Mouse (Mus musculus) gonadal fat pad, adult 2 months (tissue): Measurements from ENCODE around the gene 0610010K14Rik. TPM values are rescaled to one million over a fixed set of nuclear protein-coding genes. Genes with fewer than 3 reads are reported as not detected.

ENCODE experiments used
- DNase-seq: peaks from one replicate; pipeline ENCODE4 v3.0.0-alpha.2; 2012; ENCODE audit warnings: low read depth
- polyA plus RNA-seq: library from polyadenylated mRNA; depleted of rRNA; stranded (reverse); fragments of >200 nt; gene quantifications from 2 replicates; pipeline ENCODE4 v1.2.3, GENCODE M21; 2012

The 0610010K14Rik gene
- polyA plus RNA-seq, 1 experiment, result 61.6 TPM

DNA sequence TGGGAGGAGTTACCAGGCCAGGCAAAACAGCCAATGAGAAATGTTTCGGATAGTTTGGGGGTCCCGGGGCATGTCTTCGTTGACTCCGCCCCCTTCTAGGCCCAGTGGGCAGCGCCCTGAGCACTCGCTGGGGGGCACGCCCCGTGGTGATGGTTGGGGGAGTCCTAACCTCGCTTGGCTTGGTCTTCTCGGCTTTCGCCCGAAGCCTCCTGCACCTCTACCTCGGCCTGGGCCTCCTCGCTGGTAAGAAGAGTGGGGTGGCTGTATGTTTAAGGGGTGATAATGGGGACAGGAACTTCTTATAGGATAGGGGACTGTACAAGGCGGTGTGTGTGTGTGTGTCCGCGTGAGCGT, 22.9 kb downstream of the 0610010K14Rik start:
- no peak for DNase-seq

DNA sequence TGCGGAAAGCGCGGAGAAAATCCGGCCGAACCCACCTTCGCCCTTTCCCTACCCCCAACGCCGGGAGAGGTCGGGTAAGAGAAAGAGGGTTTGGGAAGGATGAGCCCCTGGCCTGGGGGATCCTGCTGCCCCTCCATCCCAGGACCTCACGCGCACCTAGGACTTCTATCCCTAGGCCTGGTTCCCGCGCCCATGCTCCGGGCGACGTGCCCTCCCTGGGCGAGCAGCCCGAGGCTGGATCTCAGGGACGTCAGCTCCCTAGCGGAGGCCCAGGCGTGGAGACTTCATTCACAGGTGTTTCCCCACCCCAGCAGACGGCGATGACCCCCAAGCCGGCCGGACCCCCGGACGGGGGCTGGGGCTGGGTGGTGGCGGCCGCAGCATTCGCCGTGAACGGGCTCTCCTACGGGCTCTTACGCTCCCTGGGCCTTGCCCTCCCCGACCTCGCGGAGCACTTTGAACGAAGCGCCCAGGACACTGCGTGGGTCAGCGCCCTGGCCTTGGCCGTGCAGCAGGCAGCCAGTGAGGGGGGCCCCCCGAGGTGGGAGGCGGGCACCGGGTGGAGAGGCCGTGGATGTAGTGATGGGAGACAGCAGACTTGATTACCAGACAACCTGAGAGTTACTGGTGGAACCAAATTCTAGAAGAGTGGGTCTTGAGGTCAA, 23.4 kb downstream of the 0610010K14Rik start:
- DNase-seq, result no peak

DNA sequence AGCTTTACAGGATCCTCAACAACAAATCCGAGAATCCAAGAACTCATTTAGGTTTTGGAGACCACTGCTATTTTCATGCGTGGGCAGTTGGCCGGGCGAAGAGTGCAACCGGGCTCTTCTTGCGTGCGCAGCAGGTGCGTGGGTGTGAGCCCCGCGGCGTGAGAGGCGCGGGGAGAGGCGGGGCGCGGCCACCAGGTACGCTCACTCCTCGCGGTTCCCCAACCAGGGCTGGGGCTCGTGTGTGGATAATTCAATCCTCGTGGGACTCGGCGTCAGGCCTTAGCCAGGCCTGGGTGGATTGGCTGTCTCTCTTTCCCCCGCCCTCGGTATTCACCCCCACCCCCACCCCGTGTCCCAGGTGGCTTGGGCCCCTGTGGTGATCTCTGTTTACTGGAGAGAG, 24.0 kb downstream of the 0610010K14Rik start:
- no peak for DNase-seq

DNA sequence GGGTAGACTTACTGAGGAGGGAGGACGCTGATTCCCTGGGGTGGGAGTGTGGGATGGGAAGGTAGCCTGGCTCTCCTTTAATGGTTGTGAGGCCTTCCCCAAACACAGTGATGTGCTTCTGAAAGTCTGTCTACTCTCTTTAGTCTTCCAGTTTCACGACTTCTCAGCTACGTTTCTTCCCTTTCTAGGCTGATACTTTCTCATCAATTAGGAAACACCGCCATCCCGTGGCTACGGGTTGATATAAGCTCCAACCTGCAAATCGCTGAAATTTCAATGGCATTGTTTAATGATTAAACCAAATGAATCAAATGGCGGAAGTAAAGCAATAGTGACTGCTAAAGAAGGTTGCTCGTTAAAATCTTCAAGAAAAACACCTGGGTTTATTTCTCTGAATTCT, 24.8 kb downstream of the 0610010K14Rik start:
- no peak for DNase-seq

DNA sequence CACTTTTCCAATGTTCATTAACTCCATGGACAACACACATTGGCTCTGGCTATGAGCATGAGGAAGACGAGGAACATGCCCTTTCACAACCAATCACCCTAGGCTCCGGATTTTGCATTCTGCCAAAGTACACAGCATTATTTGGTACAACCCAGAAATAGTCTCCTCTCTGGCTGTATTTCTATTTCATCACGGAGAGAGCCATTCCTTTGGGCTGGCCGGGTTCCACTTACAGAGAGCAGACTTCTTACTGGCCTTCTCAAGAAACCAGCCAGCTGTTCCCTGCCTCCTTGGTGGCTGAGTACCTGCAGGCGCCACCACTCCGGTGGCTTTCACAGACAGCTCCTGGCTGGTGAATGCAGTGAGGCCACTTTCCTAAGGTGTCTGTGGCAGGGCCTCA, 25.3 kb downstream of the 0610010K14Rik start, which contains the start of gene Slc16a11:
Slc16a11 (plus strand) TSS at position 330 of the 400 bp plus-strand sequence.
- no peak for DNase-seq

DNA sequence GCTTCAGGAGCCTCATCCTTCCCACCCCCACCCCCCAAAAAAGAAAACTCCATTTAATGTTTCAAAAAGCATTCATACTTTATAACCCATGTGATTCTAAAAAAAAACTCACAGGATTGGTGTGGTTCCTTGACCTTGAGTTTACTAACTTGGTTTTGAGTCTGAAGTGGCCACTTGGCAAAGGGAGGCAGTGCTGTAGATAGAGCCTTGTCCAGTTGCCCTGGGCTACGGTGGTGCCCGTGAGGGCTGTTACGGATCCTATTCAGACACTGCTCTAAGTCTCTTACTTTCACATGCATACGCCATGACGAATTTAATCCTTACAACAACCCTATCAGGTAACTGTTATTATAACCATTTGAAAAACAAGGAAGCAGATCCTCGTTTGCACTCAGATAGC, 25.7 kb downstream of the 0610010K14Rik start:
- DNase-seq, result no peak

DNA sequence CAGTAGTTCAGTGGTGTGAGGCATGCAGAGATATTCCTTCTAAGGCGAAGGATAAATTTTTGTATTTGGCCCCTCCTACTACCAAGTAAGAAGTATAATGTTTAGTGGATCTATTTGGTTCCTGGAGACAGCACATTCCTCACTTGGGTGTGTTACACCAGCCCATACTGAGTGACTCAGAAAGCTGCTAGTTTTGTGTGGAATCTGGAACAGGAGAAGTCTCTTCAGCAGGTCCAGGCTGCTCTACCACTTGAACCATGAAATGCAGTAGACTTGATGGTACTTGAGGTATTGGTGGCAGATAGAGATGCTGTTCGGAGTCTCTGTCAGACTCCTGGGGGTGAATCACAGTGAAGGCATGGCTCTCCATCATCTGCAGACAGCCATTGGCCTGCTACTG, 27.0 kb downstream of the 0610010K14Rik start:
- DNase-seq, result no peak

DNA sequence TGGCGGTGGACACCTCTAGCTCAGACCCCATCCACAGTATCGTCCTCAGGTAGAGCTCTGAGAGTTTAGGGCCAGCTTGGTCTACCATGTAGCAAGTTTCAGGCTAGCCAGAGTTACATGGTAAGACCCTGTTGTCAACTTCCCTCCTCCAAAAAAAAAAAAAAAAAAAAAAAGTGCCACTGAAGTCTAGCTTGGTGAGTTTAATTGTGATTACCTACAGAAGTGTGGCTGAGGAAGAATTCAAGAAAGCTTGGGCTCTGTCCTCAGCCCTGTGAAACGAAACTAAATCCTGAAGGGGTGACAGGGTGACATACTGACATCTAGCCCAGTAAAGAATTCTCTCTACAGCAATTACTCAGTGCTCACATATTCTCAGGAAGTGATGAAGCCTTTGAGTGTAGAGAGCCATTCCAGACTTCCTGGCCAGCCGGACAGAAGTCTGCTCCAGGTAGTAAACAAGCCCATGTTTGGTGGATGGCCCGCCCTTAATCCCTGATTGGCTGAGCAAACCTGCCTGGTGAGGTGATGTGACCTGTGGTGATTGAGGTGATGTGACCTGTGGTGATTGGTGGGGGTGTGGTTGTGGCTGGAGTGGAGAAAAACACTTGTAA, 28.8 kb downstream of the 0610010K14Rik start:
- no peak for DNase-seq

DNA sequence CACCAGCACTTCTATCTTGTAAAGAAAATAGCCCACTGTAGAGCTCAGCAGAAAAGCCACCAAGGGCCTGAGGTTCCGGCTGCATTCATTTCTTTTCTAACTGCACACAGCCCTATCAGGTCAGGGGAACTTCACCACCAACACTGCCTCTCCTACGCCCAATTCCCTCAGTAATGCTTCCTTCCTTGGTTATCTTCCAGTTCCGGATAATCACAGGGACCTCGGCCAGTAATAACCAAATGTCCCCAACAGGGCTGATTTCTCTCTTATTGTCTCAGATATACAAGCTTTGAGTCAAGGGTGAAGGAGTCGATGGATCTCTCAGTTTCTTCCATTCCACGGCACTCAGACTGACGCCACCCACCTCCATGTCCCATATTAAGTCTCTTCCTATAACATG, 30.4 kb downstream of the 0610010K14Rik start:
- no peak for DNase-seq

DNA sequence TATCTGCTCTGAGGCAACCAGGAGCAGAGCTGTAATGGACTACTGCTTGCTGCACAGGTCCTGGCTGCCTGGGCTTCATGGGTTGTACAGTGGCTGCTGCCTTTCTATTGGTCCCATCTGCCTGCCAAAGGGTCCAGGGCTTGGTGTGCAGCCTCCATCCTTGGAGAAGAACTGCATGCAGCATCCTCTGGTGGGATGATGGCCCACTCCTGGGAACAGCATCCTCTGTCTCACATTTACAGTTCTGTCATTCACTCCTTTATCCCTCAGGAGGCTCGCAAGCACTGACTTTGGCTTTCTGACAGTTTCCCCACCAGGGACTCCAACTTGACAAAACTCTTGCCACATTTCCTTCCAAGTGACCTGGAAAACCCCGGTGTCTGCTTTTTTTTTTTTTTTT, 30.9 kb downstream of the 0610010K14Rik start:
- no peak for DNase-seq

DNA sequence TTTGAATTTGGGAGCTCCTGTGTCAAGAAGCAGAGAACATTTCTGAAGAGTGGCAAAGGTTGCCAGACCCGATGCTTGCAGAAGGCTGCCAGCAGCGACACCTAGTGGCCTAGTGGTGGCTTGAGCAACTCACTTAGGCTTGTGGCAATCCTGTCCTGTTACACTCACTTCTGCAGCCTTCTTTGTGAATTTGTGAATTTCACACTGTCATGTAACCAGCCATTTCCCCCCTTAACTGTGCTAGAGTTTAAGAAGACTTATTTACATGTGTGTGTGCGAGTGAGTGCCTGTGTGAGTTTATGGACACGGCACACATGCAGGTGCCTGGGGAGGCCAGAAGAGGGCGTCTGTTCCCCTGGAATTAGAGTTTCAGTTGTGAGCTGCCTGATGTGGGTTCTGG, 36.0 kb downstream of the 0610010K14Rik start:
- DNase-seq, result no peak

DNA sequence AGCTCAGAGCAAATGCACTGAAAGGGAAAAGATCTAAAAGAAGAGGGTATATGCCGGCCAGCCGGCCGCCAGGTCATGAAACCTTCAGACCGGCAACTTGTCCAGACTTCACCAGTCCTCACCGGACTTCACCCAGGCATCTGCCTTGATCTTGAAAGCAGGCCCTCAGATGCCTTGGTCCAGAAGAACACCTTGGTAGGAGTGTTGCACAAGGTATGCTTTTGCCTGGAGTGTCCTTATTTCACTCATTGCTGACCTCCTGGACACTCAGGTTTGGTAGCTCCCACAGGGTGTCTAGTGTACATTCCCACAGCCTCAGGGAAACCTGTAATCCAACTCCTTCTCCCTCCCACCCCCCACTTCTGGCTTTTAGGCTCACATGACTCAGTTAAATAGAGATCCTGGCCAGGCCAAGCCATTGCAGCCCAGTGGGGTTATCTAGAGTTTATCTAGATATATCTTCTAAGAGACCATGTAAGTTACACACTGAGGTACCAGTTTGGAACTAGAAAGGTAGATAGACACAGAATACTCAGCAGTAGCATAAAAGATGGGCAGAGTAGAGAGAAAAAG, 37.6 kb downstream of the 0610010K14Rik start:
- no peak for DNase-seq

DNA sequence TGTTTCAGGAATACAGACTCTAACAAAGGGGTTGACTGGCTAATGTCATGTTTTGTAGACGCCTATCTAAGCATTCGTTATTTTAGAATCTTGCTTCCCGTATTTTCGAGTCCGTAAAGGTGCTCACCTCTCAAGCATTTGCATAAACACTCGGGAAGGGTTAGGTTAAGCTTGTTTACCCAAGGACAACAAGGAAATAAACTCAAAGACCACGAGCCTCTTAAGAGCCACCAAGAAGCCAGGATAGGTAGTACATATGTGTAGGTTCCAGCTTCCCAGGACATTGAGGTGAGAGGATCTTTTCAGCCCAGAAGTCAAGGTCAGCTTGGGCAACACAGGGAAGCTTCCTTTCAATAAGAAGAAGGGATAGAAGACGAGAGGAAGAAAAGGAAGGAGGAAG, 38.6 kb downstream of the 0610010K14Rik start:
- no peak for DNase-seq

DNA sequence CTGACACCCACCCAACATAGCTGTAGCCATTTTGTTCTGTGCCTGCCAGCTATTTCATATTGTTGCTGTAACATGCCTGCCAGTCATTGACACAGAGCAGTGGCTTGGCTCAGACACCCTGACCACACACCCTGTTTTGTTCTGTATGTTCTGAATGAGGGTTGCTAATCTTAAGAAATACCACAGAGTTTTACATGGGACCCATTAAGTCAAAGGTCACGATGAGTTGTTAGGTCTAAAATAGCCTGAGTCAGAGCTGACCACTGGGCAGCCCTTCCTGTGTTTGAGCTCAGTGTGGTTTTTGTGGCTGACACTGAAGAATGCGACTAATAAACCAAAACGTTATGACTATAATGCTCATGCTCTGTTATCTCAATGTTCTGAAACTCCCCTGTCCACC, 39.4 kb downstream of the 0610010K14Rik start:
- DNase-seq, result no peak

DNA sequence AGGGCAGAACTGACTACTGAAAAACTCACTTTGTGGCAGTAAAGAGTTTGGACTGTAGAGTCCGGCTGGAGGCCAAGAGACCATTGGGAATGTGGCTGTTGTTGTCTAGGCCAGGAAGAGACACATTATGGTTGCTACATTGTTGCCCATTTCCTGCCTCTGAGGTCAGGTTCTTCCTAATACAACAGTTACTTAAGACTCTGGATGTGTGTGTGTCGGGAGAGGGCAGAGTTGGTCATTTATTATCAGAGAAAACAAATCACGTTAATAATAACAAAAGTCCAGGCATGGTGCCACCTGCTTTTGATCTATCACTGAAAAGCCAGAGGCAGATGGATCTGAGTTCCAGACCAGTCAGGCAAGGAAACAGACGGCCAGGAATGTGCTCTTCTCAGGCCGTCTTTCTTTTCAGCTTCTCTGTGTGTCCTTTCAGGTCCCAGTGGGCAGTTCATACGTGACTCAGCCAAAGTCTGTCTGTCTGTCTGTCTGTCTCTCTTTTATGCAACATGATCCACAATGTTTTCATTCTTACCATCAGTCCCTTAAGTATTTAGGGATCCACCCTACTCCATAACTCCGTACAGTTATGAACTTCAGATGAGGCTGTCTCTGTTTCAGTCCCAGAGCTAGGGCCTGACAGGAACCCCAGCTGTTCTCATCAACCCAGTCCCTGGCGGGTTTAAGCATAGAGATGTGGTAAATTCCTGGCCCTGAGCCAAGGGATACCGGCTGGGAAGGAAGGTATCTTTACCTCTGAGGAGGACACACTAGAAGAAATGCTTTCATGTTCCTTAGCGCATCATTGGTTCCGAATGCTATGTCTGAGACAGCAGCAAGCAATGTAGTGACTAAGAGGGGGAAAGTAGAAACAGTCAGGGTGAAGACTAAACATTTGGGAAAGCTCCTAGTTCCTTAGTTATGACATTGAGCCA, 44.1 kb downstream of the 0610010K14Rik start:
- no peak for DNase-seq

DNA sequence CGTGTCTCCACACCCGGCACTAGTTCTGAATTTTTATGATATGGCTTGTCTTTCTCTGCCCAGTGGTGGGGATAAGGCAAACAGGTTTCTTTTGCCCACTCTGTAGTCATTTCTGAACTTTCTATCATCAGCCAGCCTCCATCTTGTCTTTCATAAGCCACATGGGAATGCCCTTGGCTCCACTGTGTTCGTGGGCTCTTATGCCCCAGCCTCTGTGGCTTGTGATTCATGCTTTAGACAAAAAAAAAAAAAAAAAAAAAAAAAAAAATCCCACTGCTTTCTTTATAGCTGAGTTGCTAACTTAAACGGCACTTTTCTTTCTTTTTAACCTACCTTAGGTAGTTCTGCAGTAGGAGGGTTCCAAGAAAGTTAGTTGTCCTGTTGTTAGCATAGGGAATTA, 45.6 kb downstream of the 0610010K14Rik start:
- DNase-seq, result no peak

DNA sequence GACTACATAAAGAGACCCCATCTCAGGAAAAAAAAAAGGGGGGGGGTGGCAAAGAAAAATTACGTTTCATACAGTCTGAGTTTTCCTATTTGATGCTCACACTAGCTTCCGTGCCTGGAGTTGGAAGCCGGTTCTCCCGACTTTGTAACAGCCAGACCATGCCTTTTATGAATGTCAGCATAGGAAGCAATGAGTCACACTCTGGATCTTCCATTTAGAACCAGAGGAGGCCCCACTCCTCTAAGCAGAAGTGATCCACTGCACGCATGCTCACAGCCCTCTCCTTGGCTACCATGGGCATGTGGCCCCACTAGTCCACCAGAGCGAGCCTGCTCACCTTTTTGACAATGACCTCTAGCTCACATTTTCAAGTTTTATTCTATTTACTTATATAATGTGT, 46.5 kb downstream of the 0610010K14Rik start:
- no peak for DNase-seq

DNA sequence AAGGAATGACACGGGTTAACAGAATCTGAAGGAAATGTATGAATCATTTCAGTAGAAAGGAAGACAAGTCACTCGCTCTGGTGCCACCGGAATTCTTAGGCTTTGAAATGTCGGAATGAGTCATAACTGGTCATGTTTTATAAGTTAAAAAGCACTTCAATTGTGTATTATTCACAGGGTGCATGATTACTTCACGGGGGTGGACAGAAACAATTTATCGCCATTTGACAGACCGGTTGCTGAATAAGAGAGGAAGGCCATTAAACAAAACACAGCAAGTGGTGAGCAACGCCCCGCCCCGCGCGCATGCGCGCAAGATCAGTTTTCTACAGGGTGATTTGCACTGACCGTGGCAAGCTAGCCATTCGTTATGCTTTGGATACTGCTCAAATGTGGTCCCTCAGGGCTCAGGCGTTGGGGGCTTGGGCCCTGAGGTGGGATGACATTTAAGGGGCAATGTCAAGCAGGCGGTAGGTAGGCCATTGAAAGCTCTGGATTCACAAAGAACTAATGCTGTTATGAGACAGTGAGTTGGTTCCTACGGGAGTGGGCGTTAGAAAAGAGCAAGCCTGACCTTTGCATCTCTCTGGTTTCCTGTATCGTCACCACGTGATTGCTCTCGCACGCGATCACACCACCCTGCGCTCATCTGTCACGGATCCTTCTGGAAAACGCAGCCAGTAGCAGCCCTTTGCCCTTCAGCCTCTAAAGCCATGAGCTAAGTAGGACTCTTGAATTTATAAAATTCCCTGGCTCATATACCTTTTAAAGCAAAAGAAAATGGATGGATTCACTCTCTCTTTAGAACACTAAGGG, 48.2 kb downstream of the 0610010K14Rik start:
- DNase-seq, result no peak
